Mouse (Mus musculus): Measurements from ENCODE around the gene Slc35a1. TPM values are rescaled to one million over a fixed set of nuclear protein-coding genes. Genes with fewer than 3 reads are reported as not detected.

Slc35a1 gene
- total RNA-seq, 2 experiments from 2014 or later, result 10.9 to 14.7 TPM

GRCm38 (mm10) chr4:34703029-34703428 is 15.8 kb upstream of the Slc35a1 start:
- no peak overlapping the region for H3K27ac ChIP-seq
- no peak overlapping the region for H3K4me3 ChIP-seq
- intact Hi-C loops (cut with DNase I), result no loop called here
- TF ChIP-seq CTCF (IDR thresholded peaks at IDR 0.05), result no peak
- no peak for DNase-seq

GRCm38 (mm10) chr4:34702231-34702630 is 15.0 kb upstream of the Slc35a1 start:
- DNase-seq, result no peak
- no peak overlapping the region for H3K27ac ChIP-seq
- no peak overlapping the region for H3K4me3 ChIP-seq
- intact Hi-C loops (cut with DNase I), result no loop called here
- no peak for TF ChIP-seq CTCF (IDR thresholded peaks at IDR 0.05)

- Histone ChIP-seq H3K27ac (no peak overlapping the region), H3K4me3 (no peak overlapping the region)
- peak; percentile 63 for TF ChIP-seq CTCF (IDR thresholded peaks at IDR 0.05)
- DNase-seq, result peak; percentile 61
- intact Hi-C loops (cut with DNase I), result no loop called here
Measured at GRCm38 (mm10) chr4:34701528-34701927, 14.3 kb upstream of the Slc35a1 start.

GRCm38 (mm10) chr4:34688021-34688420 is 783 bp upstream of the Slc35a1 start:
- no peak for TF ChIP-seq CTCF (IDR thresholded peaks at IDR 0.05)
- no peak overlapping the region for H3K4me3 ChIP-seq
- no peak overlapping the region for H3K27ac ChIP-seq
- intact Hi-C loops (cut with DNase I), result loop anchor here (5.0 kb wide), 1 partner anchor 234 kb away; no protein-coding TSS in a partner anchor
- no peak for DNase-seq

GRCm38 (mm10) chr4:34680530-34680929 is 6.7 kb downstream of the Slc35a1 start:
- peak; percentile 12; the same call in 1 of the 2 replicates for TF ChIP-seq CTCF (IDR thresholded peaks at IDR 0.05)
- intact Hi-C loops (cut with DNase I), result no loop called here
- no peak for DNase-seq
- H3K4me3 ChIP-seq, result no peak overlapping the region
- H3K27ac ChIP-seq, result no peak overlapping the region

- TF ChIP-seq CTCF (IDR thresholded peaks at IDR 0.05), result no peak
- H3K27ac ChIP-seq, result no peak overlapping the region
Measured at GRCm38 (mm10) chr4:34673721-34674120, 13.5 kb downstream of the Slc35a1 start.

GRCm38 (mm10) chr4:34667923-34668322 is 19.3 kb downstream of the Slc35a1 start:
- H3K27ac ChIP-seq, result no peak overlapping the region
- intact Hi-C loops (cut with DNase I), result no loop called here
- H3K4me3 ChIP-seq, result no peak overlapping the region
- TF ChIP-seq CTCF (IDR thresholded peaks at IDR 0.05), result no peak
- no peak for DNase-seq

More at GRCm38 (mm10) chr4:34673721-34674120, 13.5 kb downstream of the Slc35a1 start:
- DNase-seq, result no peak
- no peak overlapping the region for H3K4me3 ChIP-seq
- intact Hi-C loops (cut with DNase I), result no loop called here

- TF ChIP-seq CTCF (IDR thresholded peaks at IDR 0.05), result no peak
- H3K27ac ChIP-seq, result no peak overlapping the region
- no peak overlapping the region for H3K4me3 ChIP-seq
- no peak for DNase-seq
- intact Hi-C loops (cut with DNase I), result no loop called here
Measured at GRCm38 (mm10) chr4:34661927-34662326, 25.3 kb downstream of the Slc35a1 start.

- H3K27ac ChIP-seq, result no peak overlapping the region
- intact Hi-C loops (cut with DNase I), result no loop called here
- no peak for DNase-seq
- TF ChIP-seq CTCF (IDR thresholded peaks at IDR 0.05), result no peak
- no peak overlapping the region for H3K4me3 ChIP-seq
Measured at GRCm38 (mm10) chr4:34661514-34661913, 25.7 kb downstream of the Slc35a1 start.

GRCm38 (mm10) chr4:34659012-34659411 is 28.2 kb downstream of the Slc35a1 start:
- DNase-seq, result no peak
- no peak for TF ChIP-seq CTCF (IDR thresholded peaks at IDR 0.05)
- Histone ChIP-seq H3K4me3 (no peak overlapping the region), H3K27ac (no peak overlapping the region)
- intact Hi-C loops (cut with DNase I), result no loop called here

- Histone ChIP-seq H3K4me3 (no peak overlapping the region), H3K27ac (no peak overlapping the region)
- intact Hi-C loops (cut with DNase I), result no loop called here
- TF ChIP-seq CTCF (IDR thresholded peaks at IDR 0.05), result no peak
- DNase-seq, result no peak
Measured at GRCm38 (mm10) chr4:34656101-34656500, 31.1 kb downstream of the Slc35a1 start.

GRCm38 (mm10) chr4:34653179-34653578 is 34.1 kb downstream of the Slc35a1 start:
- intact Hi-C loops (cut with DNase I), result no loop called here
- TF ChIP-seq CTCF (IDR thresholded peaks at IDR 0.05), result no peak
- H3K4me3 ChIP-seq, result no peak overlapping the region
- H3K27ac ChIP-seq, result no peak overlapping the region
- no peak for DNase-seq

- no peak for TF ChIP-seq CTCF (IDR thresholded peaks at IDR 0.05)
- no peak for DNase-seq
- intact Hi-C loops (cut with DNase I), result no loop called here
- Histone ChIP-seq H3K4me3 (no peak overlapping the region), H3K27ac (no peak overlapping the region)
Measured at GRCm38 (mm10) chr4:34644779-34645178, 42.5 kb downstream of the Slc35a1 start.

- Histone ChIP-seq H3K27ac (no peak overlapping the region), H3K4me3 (no peak overlapping the region)
- intact Hi-C loops (cut with DNase I), result no loop called here
- TF ChIP-seq CTCF (IDR thresholded peaks at IDR 0.05), result no peak
- no peak for DNase-seq
Measured at GRCm38 (mm10) chr4:34640731-34641130, 46.5 kb downstream of the Slc35a1 start.

Measured in gastrocnemius, adult 2 months (tissue).